Mouse (Mus musculus): ENCODE results near the gene Rflna. TPM values are rescaled to one million over a fixed set of nuclear protein-coding genes. Genes with fewer than 3 reads are reported as not detected.
A peak's percentile ranks its signal among the peaks of the same experiment; 100 is the strongest.

Gene Rflna
- 0.61 and 1.4 TPM in 2 replicates for polyA plus RNA-seq (2012; rRNA removed)

DNA sequence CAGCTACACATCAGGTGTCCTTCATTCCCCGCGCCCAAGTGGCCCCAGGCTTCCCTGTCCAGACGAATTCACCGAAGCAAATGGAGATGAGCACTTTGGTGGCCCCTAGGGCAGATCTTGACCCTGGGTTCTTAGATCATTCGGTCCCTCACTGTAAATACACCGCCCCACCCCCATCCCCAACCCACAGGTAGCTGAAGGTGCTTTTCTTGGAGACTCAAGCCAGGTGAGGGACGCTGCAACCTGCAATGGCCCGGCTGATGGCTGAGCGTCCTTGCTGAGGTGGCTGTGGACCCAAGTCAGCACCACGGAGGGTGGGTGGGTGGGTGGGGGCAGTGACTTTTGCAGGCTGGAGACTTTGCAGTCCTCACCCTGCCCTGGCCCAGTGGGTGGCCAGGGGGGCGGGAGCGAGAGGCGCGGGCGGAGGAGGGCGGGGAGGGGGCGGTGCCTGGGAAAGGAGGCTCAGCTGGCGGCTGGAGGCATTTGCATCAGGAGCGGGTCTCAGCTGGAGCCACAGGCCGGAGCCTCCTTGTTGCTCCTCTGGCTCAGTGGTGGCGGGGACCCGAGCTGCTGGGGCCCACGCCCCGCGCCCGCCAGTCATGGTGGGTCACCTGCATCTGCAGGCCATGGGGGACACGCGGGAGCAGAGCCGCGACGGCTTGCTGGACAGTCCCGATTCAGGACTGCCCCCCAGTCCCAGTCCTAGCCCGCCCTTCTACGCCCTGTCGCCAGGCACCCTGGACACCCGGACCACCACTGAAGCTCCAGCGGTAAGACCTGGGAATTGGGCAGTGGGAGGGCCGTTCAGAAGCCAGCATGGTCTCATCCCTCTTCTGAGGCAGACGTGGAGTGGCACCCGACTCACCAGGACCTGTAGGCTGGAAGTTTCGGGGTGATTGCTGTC, at the start of gene Rflna:
Gene Rflna, plus strand, starts transcription at position 253 of the 904 bp plus-strand sequence.
- H3K4me3 ChIP-seq (replicated peaks; ENCODE audit: insufficient read depth, low read depth, low read length) = no peak within 1 kb of the TSS
- TF ChIP-seq POLR2A (IDR thresholded peaks at IDR 0.05; ENCODE audit: borderline replicate concordance, insufficient read depth, low read length) (no peak), CTCF (IDR thresholded peaks at IDR 0.05; ENCODE audit: borderline replicate concordance, insufficient read depth, low read depth, low read length) (no peak)
- 4% methylated on average over 38 of the region's 41 CpGs for WGBS
- H3K27ac ChIP-seq (ENCODE audit: insufficient read depth, low read length) = no peak within 1 kb of the TSS
- H3K4me1 ChIP-seq (ENCODE audit: control insufficient read depth, insufficient read depth, low read length) = no peaks in the 10 kb centered on the region
- no peak for DNase-seq
- H3K27me3 ChIP-seq (ENCODE audit: control insufficient read depth, insufficient read depth, low read length) = peaks cover 1% of the 10 kb centered on the region; the same call in 1 of the 2 replicates

DNA sequence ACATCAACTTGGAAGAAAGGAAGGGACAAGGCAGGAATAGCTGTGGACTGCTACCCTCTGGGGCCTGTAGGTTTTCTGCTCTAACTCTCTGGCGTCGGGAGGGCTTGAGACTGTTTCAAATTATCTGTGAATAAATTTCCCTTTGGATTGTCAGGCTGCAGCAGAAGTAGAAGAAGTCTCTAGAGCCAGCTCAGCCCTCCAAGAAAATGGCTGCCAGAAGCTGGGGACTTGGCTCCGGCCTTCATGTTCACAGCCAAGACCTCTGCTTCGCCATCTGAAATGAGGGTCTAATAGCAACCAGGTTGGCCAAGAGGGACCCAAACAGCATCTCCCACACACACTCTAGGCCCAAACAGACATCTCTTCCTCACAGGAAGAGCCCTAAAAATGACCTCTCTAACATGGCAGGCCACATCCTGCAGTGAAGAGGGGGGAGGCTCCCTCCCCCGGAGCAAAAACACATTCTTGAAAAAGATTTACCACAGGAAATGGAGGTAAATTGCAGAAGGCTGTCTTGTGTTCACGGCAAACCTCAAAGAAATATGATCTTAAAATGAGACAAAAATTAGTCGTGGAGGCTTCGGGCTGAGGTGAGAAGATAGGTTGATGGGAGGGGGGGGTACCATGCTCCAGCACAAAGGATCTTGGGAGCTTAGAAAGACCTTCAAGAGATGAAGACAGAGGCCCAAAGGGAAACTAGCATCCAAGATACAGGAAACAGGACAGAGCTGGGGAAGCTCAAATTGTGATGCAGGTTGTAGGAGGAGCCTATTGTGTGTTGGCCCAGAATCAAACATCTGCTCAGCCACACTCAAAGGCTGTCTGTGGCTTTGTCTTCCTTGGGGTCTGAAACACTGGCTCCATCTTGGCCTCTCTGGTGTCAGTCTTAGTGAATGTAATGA, 48.4 kb upstream of the Rflna start:
- no peak for TF ChIP-seq POLR2A (IDR thresholded peaks at IDR 0.05; ENCODE audit: borderline replicate concordance, insufficient read depth, low read length)
- TF ChIP-seq CTCF (IDR thresholded peaks at IDR 0.05; ENCODE audit: borderline replicate concordance, insufficient read depth, low read depth, low read length) = no peak
- no peak for DNase-seq
- Histone ChIP-seq H3K27me3 (ENCODE audit: control insufficient read depth, insufficient read depth, low read length) (no peaks in the 10 kb centered on the region), H3K4me1 (ENCODE audit: control insufficient read depth, insufficient read depth, low read length) (peaks cover under 1% of the 10 kb centered on the region), H3K4me3 (replicated peaks; ENCODE audit: insufficient read depth, low read depth, low read length) (no peak overlapping the region), H3K27ac (ENCODE audit: insufficient read depth, low read length) (no peak overlapping the region)
- WGBS = 75% methylated on average over 8 of the region's 8 CpGs

DNA sequence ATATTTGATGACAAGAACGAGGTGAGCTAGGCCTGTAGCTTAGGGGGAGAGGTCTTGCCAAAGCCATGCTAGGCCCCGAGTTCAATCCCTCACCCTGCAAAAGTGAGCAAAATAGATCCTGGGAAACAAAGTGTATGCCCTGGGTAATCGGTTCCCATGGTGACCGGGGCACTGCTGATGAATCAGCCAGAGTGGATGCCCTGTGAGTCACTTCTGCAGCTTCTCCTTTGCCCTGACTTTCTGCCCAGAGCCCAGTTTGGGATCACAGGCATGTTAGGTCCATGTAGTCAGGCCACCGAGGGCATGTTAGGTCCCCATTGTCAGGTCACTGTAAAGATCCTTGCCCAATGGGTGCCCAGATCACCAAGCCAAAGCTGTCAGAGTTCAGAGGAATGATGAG, 45.5 kb upstream of the Rflna start:
- no peak for DNase-seq
- 67% methylated on average over 5 of the region's 5 CpGs for WGBS

DNA sequence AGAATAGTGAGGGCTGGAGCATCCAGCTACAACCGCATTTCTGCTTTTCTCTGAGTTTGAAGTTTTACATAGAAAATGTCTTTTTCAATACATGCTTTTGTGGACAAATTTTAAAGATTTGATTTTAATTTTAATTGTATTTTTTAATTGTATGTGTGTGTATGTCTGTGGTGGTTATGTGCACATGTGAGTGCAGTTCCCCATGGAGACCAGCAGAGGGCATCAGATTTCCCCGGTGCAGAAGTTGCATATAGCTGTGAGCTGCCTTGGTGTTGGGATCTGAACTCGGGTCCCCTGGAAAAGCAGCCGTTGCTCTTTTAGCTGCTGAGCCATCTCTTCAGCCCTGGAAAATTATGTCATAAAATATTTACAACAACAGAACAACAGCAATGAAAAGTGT, 43.9 kb upstream of the Rflna start:
- TF ChIP-seq CTCF (IDR thresholded peaks at IDR 0.05; ENCODE audit: borderline replicate concordance, insufficient read depth, low read depth, low read length) = peak; percentile 10; the same call in 1 of the 2 replicates
- TF ChIP-seq POLR2A (IDR thresholded peaks at IDR 0.05; ENCODE audit: borderline replicate concordance, insufficient read depth, low read length) = no peak
- no peak overlapping the region for H3K4me3 ChIP-seq (replicated peaks; ENCODE audit: insufficient read depth, low read depth, low read length)
- H3K27ac ChIP-seq (ENCODE audit: insufficient read depth, low read length) = no peak overlapping the region
- peaks cover 21% of the 10 kb centered on the region for H3K4me1 ChIP-seq (ENCODE audit: control insufficient read depth, insufficient read depth, low read length)
- H3K27me3 ChIP-seq (ENCODE audit: control insufficient read depth, insufficient read depth, low read length) = no peaks in the 10 kb centered on the region
- DNase-seq = no peak
- 96% methylated on average over 4 of the region's 4 CpGs for WGBS

More for the DNA sequence above, 45.5 kb upstream of the Rflna start:
- TF ChIP-seq POLR2A (IDR thresholded peaks at IDR 0.05; ENCODE audit: borderline replicate concordance, insufficient read depth, low read length) (no peak), CTCF (IDR thresholded peaks at IDR 0.05; ENCODE audit: borderline replicate concordance, insufficient read depth, low read depth, low read length) (no peak)
- Histone ChIP-seq H3K27ac (ENCODE audit: insufficient read depth, low read length) (no peak overlapping the region), H3K27me3 (ENCODE audit: control insufficient read depth, insufficient read depth, low read length) (no peaks in the 10 kb centered on the region), H3K4me3 (replicated peaks; ENCODE audit: insufficient read depth, low read depth, low read length) (no peak overlapping the region), H3K4me1 (ENCODE audit: control insufficient read depth, insufficient read depth, low read length) (peaks cover 14% of the 10 kb centered on the region)

DNA sequence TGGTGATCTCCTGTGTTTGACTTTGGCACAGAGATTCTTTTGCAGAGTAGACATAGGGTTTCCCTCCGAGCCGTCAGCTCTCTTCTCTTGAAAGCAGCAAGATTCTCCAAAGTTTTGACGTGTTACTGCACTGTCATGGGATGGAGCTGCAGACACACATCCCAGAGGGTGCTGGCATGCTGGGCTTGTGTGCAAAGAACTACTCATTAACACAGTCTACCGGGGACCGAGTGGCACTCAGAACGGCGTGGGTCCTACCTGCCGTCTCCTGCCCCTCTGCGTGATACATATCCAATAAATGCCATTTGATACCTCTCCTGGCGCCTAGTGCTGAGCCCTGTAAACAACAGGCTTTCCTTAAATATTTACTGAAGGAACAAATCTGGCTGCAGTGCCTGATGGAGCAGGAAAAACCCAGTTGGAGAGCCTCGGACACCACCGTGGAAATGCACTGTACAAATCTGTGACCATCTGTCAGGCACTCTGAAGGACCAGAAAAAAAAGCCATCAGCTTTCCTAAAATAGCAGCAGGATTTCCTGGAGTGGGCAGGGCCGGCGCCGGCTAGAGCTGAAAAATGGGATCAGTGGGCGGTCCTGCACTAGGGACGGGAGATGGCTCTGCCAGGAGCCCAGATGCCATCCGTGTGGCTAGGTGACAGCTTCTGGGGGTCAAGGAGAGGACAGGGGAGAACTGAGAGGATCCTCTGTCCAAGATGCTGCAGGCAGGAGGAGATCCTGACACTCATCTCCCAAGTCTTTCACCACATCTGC, 42.7 kb upstream of the Rflna start:
- Histone ChIP-seq H3K27me3 (ENCODE audit: control insufficient read depth, insufficient read depth, low read length) (no peaks in the 10 kb centered on the region), H3K27ac (ENCODE audit: insufficient read depth, low read length) (peak overlapping the region; percentile 62), H3K4me3 (replicated peaks; ENCODE audit: insufficient read depth, low read depth, low read length) (no peak overlapping the region), H3K4me1 (ENCODE audit: control insufficient read depth, insufficient read depth, low read length) (peaks cover 26% of the 10 kb centered on the region)
- WGBS = 3% methylated on average over 18 of the region's 18 CpGs
- DNase-seq = peak; percentile 89 to 96
- TF ChIP-seq CTCF (IDR thresholded peaks at IDR 0.05; ENCODE audit: borderline replicate concordance, insufficient read depth, low read depth, low read length) (peak; percentile 18; the same call in 1 of the 2 replicates), POLR2A (IDR thresholded peaks at IDR 0.05; ENCODE audit: borderline replicate concordance, insufficient read depth, low read length) (no peak)

DNA sequence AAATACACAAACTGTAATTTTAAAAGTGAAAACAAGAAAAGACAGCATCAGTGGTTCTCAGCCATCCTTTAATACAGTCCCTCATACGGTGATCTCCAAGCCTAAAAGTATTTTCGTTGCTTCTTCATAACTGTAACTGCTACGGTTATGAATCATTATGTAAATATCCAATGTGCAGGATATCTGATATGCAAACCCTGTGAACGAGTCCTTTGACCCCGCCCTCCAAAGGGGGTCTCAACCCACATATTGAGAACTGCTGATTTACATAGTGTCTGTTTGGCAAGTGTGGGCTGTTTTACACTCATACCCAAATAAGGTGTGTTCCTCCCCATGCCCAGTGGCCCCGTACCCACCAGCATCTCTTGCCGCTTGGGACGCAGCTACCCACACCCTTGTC, 41.6 kb upstream of the Rflna start:
- TF ChIP-seq POLR2A (IDR thresholded peaks at IDR 0.05; ENCODE audit: borderline replicate concordance, insufficient read depth, low read length) (no peak), CTCF (IDR thresholded peaks at IDR 0.05; ENCODE audit: borderline replicate concordance, insufficient read depth, low read depth, low read length) (no peak)
- DNase-seq = no peak
- 85% methylated on average over 8 of the region's 8 CpGs for WGBS
- peaks cover 32% of the 10 kb centered on the region for H3K4me1 ChIP-seq (ENCODE audit: control insufficient read depth, insufficient read depth, low read length)
- H3K27me3 ChIP-seq (ENCODE audit: control insufficient read depth, insufficient read depth, low read length) = no peaks in the 10 kb centered on the region
- H3K27ac ChIP-seq (ENCODE audit: insufficient read depth, low read length) = no peak overlapping the region
- no peak overlapping the region for H3K4me3 ChIP-seq (replicated peaks; ENCODE audit: insufficient read depth, low read depth, low read length)

DNA sequence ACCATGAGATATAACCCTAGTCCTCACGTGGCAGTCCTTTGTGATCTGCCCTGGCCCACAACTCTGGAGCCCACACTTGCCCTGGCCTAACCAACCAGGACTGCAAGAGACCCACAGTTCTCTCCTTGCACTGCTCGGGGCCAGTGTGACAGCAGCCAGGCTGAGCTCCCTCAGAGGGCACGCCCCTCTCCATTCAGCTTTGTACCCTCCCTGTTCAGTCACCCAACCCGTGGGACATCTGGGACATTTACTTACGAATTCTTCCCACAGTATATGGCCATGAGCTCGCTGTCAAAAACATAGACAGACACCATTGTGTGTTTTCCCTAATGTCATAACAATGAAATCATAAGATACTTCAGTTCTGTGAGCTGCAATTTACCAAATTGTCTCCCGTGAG, 40.3 kb upstream of the Rflna start:
- 87% methylated on average over 7 of the region's 7 CpGs for WGBS
- TF ChIP-seq POLR2A (IDR thresholded peaks at IDR 0.05; ENCODE audit: borderline replicate concordance, insufficient read depth, low read length) (no peak), CTCF (IDR thresholded peaks at IDR 0.05; ENCODE audit: borderline replicate concordance, insufficient read depth, low read depth, low read length) (no peak)
- Histone ChIP-seq H3K4me3 (replicated peaks; ENCODE audit: insufficient read depth, low read depth, low read length) (no peak overlapping the region), H3K27me3 (ENCODE audit: control insufficient read depth, insufficient read depth, low read length) (no peaks in the 10 kb centered on the region), H3K27ac (ENCODE audit: insufficient read depth, low read length) (no peak overlapping the region), H3K4me1 (ENCODE audit: control insufficient read depth, insufficient read depth, low read length) (peaks cover 42% of the 10 kb centered on the region)
- no peak for DNase-seq
